Mouse (Mus musculus): Measurements from ENCODE around the gene Lefty2. TPM values are rescaled to one million over a fixed set of nuclear protein-coding genes. Genes with fewer than 3 reads are reported as not detected.

The Lefty2 gene
- polyA plus RNA-seq, 1 experiment: not detected

GRCm38 (mm10) chr1:180919686-180920085, 26.8 kb downstream of the Lefty2 start:
- Histone ChIP-seq H3K4me1 (ENCODE audit: control insufficient read depth, insufficient read depth, low read length) (no peaks in the 10 kb centered on the region), H3K27ac (ENCODE audit: insufficient read depth, low read depth, low read length) (no peak overlapping the region), H3K4me3 (ENCODE audit: insufficient read depth, low read depth, low read length) (no peak overlapping the region), H3K27me3 (replicated peaks; ENCODE audit: control insufficient read depth, insufficient read depth, low read length) (no peaks in the 10 kb centered on the region), H3K36me3 (ENCODE audit: control insufficient read depth, insufficient read depth, low read length) (no peaks in the 10 kb centered on the region)
- no peak for DNase-seq
- 46% methylated on average over 8 of the region's 8 CpGs for WGBS
- TF ChIP-seq CTCF (conservative IDR thresholded peaks at IDR 0.05; ENCODE audit: insufficient read depth, insufficient read length, low read depth, low read length) (peak; percentile 66), POLR2A (IDR thresholded peaks at IDR 0.05; ENCODE audit: low read depth, low read length) (no peak)

GRCm38 (mm10) chr1:180922273-180923048, 29.6 kb downstream of the Lefty2 start:
- no peaks in the 10 kb centered on the region for H3K27me3 ChIP-seq (replicated peaks; ENCODE audit: control insufficient read depth, insufficient read depth, low read length)
- H3K4me3 ChIP-seq (ENCODE audit: insufficient read depth, low read depth, low read length): no peak overlapping the region
- WGBS: 81% methylated on average over 6 of the region's 6 CpGs
- DNase-seq: no peak
- no peak for TF ChIP-seq CTCF (conservative IDR thresholded peaks at IDR 0.05; ENCODE audit: insufficient read depth, insufficient read length, low read depth, low read length)
- no peak for TF ChIP-seq POLR2A (IDR thresholded peaks at IDR 0.05; ENCODE audit: low read depth, low read length)
- H3K27ac ChIP-seq (ENCODE audit: insufficient read depth, low read depth, low read length): no peak overlapping the region
- no peaks in the 10 kb centered on the region for H3K4me1 ChIP-seq (ENCODE audit: control insufficient read depth, insufficient read depth, low read length)
- no peaks in the 10 kb centered on the region for H3K36me3 ChIP-seq (ENCODE audit: control insufficient read depth, insufficient read depth, low read length)

- no peaks in the 10 kb centered on the region for H3K27me3 ChIP-seq (replicated peaks; ENCODE audit: control insufficient read depth, insufficient read depth, low read length)
- H3K36me3 ChIP-seq (ENCODE audit: control insufficient read depth, insufficient read depth, low read length): no peaks in the 10 kb centered on the region
- H3K4me1 ChIP-seq (ENCODE audit: control insufficient read depth, insufficient read depth, low read length): no peaks in the 10 kb centered on the region
- H3K27ac ChIP-seq (ENCODE audit: insufficient read depth, low read depth, low read length): no peak overlapping the region
- DNase-seq: no peak
- TF ChIP-seq CTCF (conservative IDR thresholded peaks at IDR 0.05; ENCODE audit: insufficient read depth, insufficient read length, low read depth, low read length): no peak
- no peak for TF ChIP-seq POLR2A (IDR thresholded peaks at IDR 0.05; ENCODE audit: low read depth, low read length)
- 67% methylated on average over 2 of the region's 2 CpGs for WGBS
- no peak overlapping the region for H3K4me3 ChIP-seq (ENCODE audit: insufficient read depth, low read depth, low read length)
Observed at GRCm38 (mm10) chr1:180924737-180925136, 31.8 kb downstream of the Lefty2 start.

- Histone ChIP-seq H3K4me1 (ENCODE audit: control insufficient read depth, insufficient read depth, low read length) (no peaks in the 10 kb centered on the region), H3K36me3 (ENCODE audit: control insufficient read depth, insufficient read depth, low read length) (no peaks in the 10 kb centered on the region), H3K4me3 (ENCODE audit: insufficient read depth, low read depth, low read length) (no peak overlapping the region), H3K27me3 (replicated peaks; ENCODE audit: control insufficient read depth, insufficient read depth, low read length) (no peaks in the 10 kb centered on the region), H3K27ac (ENCODE audit: insufficient read depth, low read depth, low read length) (no peak overlapping the region)
- 73% methylated on average over 4 of the region's 4 CpGs for WGBS
- TF ChIP-seq POLR2A (IDR thresholded peaks at IDR 0.05; ENCODE audit: low read depth, low read length) (no peak), CTCF (conservative IDR thresholded peaks at IDR 0.05; ENCODE audit: insufficient read depth, insufficient read length, low read depth, low read length) (no peak)
- no peak for DNase-seq
Observed at GRCm38 (mm10) chr1:180926286-180926685, 33.4 kb downstream of the Lefty2 start.

- Histone ChIP-seq H3K4me3 (ENCODE audit: insufficient read depth, low read depth, low read length) (no peak overlapping the region), H3K36me3 (ENCODE audit: control insufficient read depth, insufficient read depth, low read length) (no peaks in the 10 kb centered on the region), H3K27ac (ENCODE audit: insufficient read depth, low read depth, low read length) (no peak overlapping the region), H3K4me1 (ENCODE audit: control insufficient read depth, insufficient read depth, low read length) (no peaks in the 10 kb centered on the region), H3K27me3 (replicated peaks; ENCODE audit: control insufficient read depth, insufficient read depth, low read length) (no peaks in the 10 kb centered on the region)
- WGBS: 58% methylated on average over 2 of the region's 2 CpGs
- no peak for TF ChIP-seq POLR2A (IDR thresholded peaks at IDR 0.05; ENCODE audit: low read depth, low read length)
- TF ChIP-seq CTCF (conservative IDR thresholded peaks at IDR 0.05; ENCODE audit: insufficient read depth, insufficient read length, low read depth, low read length): no peak
- no peak for DNase-seq
Observed at GRCm38 (mm10) chr1:180929599-180929998, 36.7 kb downstream of the Lefty2 start.

GRCm38 (mm10) chr1:180931106-180931505, 38.2 kb downstream of the Lefty2 start:
- H3K27me3 ChIP-seq (replicated peaks; ENCODE audit: control insufficient read depth, insufficient read depth, low read length): no peaks in the 10 kb centered on the region
- 75% methylated on average over 3 of the region's 3 CpGs for WGBS
- H3K36me3 ChIP-seq (ENCODE audit: control insufficient read depth, insufficient read depth, low read length): no peaks in the 10 kb centered on the region
- TF ChIP-seq CTCF (conservative IDR thresholded peaks at IDR 0.05; ENCODE audit: insufficient read depth, insufficient read length, low read depth, low read length): no peak
- TF ChIP-seq POLR2A (IDR thresholded peaks at IDR 0.05; ENCODE audit: low read depth, low read length): no peak
- DNase-seq: no peak
- H3K27ac ChIP-seq (ENCODE audit: insufficient read depth, low read depth, low read length): no peak overlapping the region
- H3K4me1 ChIP-seq (ENCODE audit: control insufficient read depth, insufficient read depth, low read length): no peaks in the 10 kb centered on the region
- no peak overlapping the region for H3K4me3 ChIP-seq (ENCODE audit: insufficient read depth, low read depth, low read length)

- no peak for DNase-seq
- 58% methylated on average over 6 of the region's 6 CpGs for WGBS
- TF ChIP-seq POLR2A (IDR thresholded peaks at IDR 0.05; ENCODE audit: low read depth, low read length) (no peak), CTCF (conservative IDR thresholded peaks at IDR 0.05; ENCODE audit: insufficient read depth, insufficient read length, low read depth, low read length) (no peak)
- H3K4me3 ChIP-seq (ENCODE audit: insufficient read depth, low read depth, low read length): no peak overlapping the region
- H3K4me1 ChIP-seq (ENCODE audit: control insufficient read depth, insufficient read depth, low read length): no peaks in the 10 kb centered on the region
- H3K36me3 ChIP-seq (ENCODE audit: control insufficient read depth, insufficient read depth, low read length): no peaks in the 10 kb centered on the region
- no peak overlapping the region for H3K27ac ChIP-seq (ENCODE audit: insufficient read depth, low read depth, low read length)
- H3K27me3 ChIP-seq (replicated peaks; ENCODE audit: control insufficient read depth, insufficient read depth, low read length): no peaks in the 10 kb centered on the region
Observed at GRCm38 (mm10) chr1:180933659-180934058, 40.8 kb downstream of the Lefty2 start.

All from kidney, adult 2 months (tissue).